Mouse (Mus musculus): ENCODE measurements around the gene Phf12.
"Not testable (repeated sequence)": the region's sequence is repeated elsewhere in the genome, so short reads cannot be mapped to it uniquely, and the experiment has no call there.

Phf12 gene

GRCm38 (mm10) chr11:78031947-78032808, 49.6 kb downstream of the Phf12 start, which contains the start of gene Dhrs13:
Gene Dhrs13, plus strand, starts transcription at chr11:78032280.
- peak; percentile 91 for DNase-seq (ENCODE audit: low spot score in 2 of 2)

- no peak for DNase-seq (ENCODE audit: low spot score in 2 of 2)
Observed at GRCm38 (mm10) chr11:78032809-78033195, 50.2 kb downstream of the Phf12 start.

GRCm38 (mm10) chr11:78033931-78034617, 51.5 kb downstream of the Phf12 start:
- DNase-seq (ENCODE audit: low spot score in 2 of 2) = no peak

- no peak for DNase-seq (ENCODE audit: low spot score in 2 of 2)
Observed at GRCm38 (mm10) chr11:78036791-78037190, 54.2 kb downstream of the Phf12 start.

- peak in 1 of 2 experiments; percentile 59 for DNase-seq (ENCODE audit: low spot score in 2 of 2)
Observed at GRCm38 (mm10) chr11:78037831-78038752, 55.5 kb downstream of the Phf12 start, which contains the start of gene Flot2. Gene Flot2, plus strand, starts transcription at chr11:78037931.

GRCm38 (mm10) chr11:78040878-78041277, 58.3 kb downstream of the Phf12 start:
- no peak for DNase-seq (ENCODE audit: low spot score in 2 of 2)

- DNase-seq (ENCODE audit: low spot score in 2 of 2) = not testable (repeated sequence)
Observed at GRCm38 (mm10) chr11:78042290-78042870, 59.8 kb downstream of the Phf12 start.

- peak in 1 of 2 experiments; percentile 54 for DNase-seq (ENCODE audit: low spot score in 2 of 2)
Observed at GRCm38 (mm10) chr11:78044758-78045251, 62.3 kb downstream of the Phf12 start.

- DNase-seq (ENCODE audit: low spot score in 2 of 2) = not testable (repeated sequence)
Observed at GRCm38 (mm10) chr11:78048637-78049036, 66.1 kb downstream of the Phf12 start.

- no peak for DNase-seq (ENCODE audit: low spot score in 2 of 2)
Observed at GRCm38 (mm10) chr11:78053078-78053477, 70.5 kb downstream of the Phf12 start.

GRCm38 (mm10) chr11:78056946-78057345, 74.4 kb downstream of the Phf12 start:
- no peak for DNase-seq (ENCODE audit: low spot score in 2 of 2)

- DNase-seq (ENCODE audit: low spot score in 2 of 2) = peak; percentile 64 to 70
Observed at GRCm38 (mm10) chr11:78059833-78060757, 77.5 kb downstream of the Phf12 start.

- DNase-seq (ENCODE audit: low spot score in 2 of 2) = no peak
Observed at GRCm38 (mm10) chr11:78062563-78062962, 80.0 kb downstream of the Phf12 start.

- no peak for DNase-seq (ENCODE audit: low spot score in 2 of 2)
Observed at GRCm38 (mm10) chr11:78065906-78066305, 83.4 kb downstream of the Phf12 start.

GRCm38 (mm10) chr11:78066641-78067040, 84.1 kb downstream of the Phf12 start:
- DNase-seq (ENCODE audit: low spot score in 2 of 2) = no peak

GRCm38 (mm10) chr11:78067566-78067965, 85.0 kb downstream of the Phf12 start:
- DNase-seq (ENCODE audit: low spot score in 2 of 2) = no peak

- DNase-seq (ENCODE audit: low spot score in 2 of 2) = no peak
Observed at GRCm38 (mm10) chr11:78069130-78069529, 86.6 kb downstream of the Phf12 start.

- no peak for DNase-seq (ENCODE audit: low spot score in 2 of 2)
Observed at GRCm38 (mm10) chr11:78069646-78070045, 87.1 kb downstream of the Phf12 start.

- DNase-seq (ENCODE audit: low spot score in 2 of 2) = no peak
Observed at GRCm38 (mm10) chr11:78071938-78072337, 89.4 kb downstream of the Phf12 start.
